Mouse (Mus musculus) thymus, postnatal 4 days (tissue): Measurements from ENCODE around the gene Prpf39.

Experiments
- DNase-seq: peaks from one replicate; pipeline ENCODE4 v3.0.0; 2021

Prpf39 gene

GRCm38 (mm10) chr12:65036190-65036870 lies at the start of gene Prpf39:
Gene Prpf39 (plus strand): TSS chr12:65036333.
- DNase-seq = peak; percentile 97

DNA sequence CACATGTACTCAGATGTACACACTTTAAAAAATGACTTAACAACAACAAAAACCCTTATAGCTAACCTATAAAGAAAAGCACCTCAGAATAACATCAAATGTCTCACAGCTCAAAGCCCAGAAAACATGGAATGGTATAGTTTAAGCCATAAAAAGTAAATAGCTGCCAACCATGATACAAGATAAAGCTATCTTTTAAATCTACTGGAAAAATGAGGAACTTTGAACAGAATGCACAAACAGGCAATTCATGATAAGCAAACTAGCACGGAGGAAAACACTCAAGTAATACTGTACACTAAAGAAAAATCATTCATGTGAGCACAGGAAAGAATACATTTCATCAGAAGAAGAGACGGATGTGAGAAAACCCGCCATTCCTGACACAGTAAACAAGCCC lies 28.4 kb upstream of the Prpf39 start:
- DNase-seq = no peak

DNA sequence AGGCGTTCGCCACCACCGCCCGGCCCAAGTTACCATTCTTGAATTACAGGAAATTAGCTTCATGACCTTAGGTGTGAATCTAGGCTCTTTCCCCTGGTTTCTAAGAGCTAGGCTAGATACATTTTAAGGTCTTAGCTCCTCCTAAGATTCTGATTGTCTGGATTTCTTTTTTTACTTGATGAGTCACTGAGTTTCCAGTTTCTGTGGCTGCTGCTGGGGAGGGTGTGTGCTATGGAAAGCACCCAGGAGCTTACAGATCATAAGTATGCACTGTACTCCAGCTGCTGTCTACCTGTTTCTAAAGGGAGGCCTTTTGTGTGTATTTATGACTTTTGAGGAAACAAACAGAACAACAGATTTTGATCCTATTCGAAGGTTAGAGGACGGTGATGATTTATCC lies 13.3 kb upstream of the Prpf39 start:
- no peak for DNase-seq

DNA sequence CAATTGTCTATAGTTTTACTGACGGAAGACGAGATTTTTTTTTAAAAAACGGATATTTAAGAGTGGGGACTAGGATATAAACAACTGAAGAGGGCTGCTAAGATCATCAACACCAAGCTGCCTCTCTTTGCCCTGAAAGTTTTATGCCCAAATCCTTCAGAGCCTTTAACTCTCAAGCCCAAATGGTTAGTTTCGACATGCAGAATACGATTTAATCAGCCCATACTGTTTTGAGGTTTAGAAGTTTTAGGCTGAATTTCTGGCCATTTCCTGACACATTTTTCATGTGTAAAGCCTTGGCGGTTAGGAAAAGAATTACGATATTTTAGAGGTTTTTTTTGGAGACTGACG lies 319 bp upstream of the Prpf39 start:
- DNase-seq = no peak

DNA sequence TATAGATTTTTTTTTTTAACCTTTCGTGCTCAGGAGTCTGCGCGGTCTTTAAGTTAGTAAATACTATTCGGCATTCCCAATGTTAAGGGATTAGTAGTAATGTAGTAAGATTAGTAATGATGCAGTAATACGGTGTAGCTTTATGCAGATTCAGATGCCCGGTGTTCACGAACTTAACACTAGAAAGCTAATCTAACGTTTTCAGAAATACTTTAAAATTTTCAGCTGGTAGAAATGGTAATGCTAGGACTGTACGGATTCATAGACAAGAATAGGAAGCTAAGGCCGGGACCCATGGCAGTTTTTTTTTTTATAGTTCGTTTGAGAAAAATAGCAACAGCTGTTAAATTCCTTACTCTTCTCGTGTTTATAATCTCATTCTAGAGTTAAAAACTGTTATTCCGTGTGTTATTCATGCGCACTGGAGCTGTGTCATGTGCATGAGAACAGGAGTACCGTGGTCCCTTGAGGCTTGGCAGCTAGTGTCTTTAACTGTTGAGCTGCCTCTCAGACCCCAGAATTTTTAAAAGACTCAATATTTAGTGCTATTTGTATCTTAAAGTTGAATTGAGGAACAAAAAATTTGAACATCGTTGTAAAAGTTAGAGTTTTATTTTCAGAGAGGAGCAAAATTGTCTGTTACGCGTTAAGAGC lies 886 bp downstream of the Prpf39 start:
- DNase-seq = no peak

DNA sequence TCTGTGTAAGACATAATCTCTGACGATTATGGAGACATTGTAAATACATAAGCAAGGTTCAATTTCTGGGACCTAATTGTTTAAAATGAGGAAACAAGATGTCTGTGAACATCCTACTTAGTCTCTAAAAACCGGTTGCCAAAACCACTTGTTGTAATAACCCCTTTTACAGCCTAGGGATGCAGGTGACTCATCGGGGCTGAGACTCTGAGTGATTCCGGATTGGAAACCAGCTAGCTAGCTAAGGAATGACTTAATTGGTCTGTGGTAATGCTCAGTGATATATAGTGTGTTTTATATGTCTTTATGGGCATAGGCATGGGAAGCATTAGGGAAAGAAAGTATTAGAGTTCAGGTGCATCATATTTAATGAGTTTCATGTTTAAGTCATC lies 1.4 kb downstream of the Prpf39 start:
- no peak for DNase-seq

DNA sequence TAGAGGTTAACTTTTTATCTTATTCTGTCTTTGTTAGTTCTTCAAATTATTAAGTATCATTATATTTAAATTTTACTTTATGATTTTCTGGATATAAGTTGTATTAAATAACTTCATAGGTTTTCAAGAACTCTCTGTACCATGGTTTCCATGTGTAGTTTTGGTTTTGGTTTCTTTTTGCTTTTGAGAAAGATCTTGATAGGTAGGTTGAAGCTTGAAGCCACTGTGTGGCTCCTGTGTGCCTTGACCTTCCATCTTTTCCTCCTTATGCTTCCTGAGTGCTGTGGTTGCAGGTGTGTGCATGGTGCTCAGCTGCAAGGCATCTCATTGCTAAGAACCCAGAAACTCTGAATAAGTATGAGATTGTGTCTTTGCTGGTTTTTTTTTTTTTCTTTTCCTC lies 12.7 kb downstream of the Prpf39 start:
- DNase-seq = no peak

- no peak for DNase-seq
Observed at GRCm38 (mm10) chr12:65058203-65058602, 22.1 kb downstream of the Prpf39 start.

- no peak for DNase-seq
Observed at GRCm38 (mm10) chr12:65061082-65061481, 24.9 kb downstream of the Prpf39 start.

DNA sequence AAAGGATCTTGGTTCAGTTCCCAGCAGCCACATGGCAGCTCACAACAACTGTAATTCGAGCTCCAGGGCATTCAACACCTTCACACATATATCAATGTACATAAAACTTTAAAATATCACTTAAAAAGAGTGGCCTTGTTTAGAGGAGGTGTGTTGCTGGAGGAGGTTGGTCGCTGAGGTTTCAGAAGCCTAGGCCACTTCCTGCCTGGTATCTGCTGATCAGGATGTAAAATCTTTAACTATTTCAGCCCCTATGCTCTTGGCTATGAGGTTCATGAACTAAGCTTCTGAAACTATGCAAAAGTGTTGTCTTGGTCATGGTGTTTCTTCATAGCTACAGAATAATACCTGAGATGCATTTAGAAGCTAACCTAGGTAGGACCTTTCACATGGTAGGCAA lies 29.1 kb downstream of the Prpf39 start:
- peak; percentile 17 for DNase-seq

GRCm38 (mm10) chr12:65066234-65066633 lies 30.1 kb downstream of the Prpf39 start:
- DNase-seq = no peak

DNA sequence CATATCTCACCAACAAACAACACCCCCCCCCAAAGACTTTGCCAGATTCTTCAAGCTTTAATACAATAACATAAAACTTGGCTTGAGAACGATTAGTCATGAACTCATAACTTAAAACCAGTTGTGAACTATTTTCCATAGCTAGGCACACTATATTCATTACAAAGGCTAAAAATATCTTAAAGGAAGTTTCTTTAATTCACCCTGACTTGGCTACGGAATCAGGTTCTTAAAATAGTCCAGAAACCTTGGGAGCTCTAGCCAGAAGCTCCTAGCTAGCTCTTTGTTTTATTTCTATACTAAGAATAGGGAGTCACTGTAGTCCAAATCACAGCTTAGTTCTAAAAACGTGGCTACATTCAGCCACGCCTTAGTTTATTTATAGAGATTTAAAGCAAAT lies 32.3 kb downstream of the Prpf39 start:
- no peak for DNase-seq

DNA sequence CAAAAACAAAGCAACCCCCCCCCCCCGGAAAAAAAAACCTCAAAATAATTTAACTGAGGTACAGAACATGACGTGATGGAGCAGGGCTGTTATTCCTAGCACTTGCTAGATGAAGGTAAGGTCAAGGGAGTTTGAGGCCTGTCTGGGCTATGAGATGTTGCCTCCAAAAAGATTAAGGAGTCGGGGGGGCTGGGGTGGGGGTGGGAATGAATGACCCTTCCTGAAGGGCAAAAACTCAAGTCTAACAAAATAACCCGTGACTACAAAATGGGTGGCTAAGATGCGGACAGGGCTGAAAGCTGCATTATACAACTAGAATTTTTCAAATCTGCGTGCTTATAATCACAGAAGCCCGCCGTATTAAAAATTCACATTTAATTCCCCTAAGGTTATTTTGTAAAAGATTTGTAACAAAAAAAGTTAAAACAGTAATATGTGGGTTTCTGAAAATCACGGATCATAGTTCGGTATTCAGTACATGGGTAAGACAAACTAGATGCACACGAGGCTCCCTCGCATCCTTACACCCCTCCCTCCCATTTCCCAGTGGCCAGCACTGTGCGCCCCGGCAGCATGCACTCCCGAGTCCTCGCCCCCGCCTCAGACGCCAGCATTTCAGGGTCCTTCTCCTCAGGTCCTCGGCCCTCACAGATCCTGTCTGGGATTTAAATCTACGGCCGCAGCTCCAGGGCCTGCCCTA lies 36.9 kb downstream of the Prpf39 start:
- no peak for DNase-seq

DNA sequence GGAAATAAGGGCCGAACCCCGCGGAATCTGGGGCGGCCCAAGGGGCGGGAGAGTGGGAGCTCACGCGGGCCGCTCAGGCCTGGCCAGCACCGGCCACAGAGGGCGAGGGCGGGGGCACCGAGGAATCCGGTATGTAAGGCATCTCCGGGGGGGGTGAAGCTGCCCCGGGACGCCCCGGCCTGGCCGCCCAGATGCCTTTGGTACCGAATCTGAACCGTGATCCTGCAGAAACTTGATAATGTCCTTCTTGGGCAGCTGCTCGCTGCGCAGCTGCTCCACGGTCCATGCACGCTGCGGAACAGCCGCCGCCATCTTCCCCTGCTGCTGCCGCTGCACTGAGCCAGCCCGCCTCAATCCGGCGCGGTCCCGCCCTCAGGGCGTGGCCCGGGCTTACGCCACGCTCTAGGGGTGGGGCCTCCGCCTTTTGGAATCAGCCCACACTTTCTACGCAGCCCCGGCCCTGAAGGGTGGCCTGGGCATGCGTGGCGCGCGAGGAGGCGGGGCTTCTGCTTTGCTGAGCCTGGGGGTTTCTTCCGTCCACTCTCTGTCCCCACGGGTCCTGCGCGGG lies 37.6 kb downstream of the Prpf39 start, which contains the start of gene Fkbp3:
Fkbp3 (minus strand) TSS at position 397 of the 568 bp plus-strand sequence.
- peak; percentile 98 for DNase-seq

- no peak for DNase-seq
Observed at GRCm38 (mm10) chr12:65074651-65075050, 38.5 kb downstream of the Prpf39 start.

DNA sequence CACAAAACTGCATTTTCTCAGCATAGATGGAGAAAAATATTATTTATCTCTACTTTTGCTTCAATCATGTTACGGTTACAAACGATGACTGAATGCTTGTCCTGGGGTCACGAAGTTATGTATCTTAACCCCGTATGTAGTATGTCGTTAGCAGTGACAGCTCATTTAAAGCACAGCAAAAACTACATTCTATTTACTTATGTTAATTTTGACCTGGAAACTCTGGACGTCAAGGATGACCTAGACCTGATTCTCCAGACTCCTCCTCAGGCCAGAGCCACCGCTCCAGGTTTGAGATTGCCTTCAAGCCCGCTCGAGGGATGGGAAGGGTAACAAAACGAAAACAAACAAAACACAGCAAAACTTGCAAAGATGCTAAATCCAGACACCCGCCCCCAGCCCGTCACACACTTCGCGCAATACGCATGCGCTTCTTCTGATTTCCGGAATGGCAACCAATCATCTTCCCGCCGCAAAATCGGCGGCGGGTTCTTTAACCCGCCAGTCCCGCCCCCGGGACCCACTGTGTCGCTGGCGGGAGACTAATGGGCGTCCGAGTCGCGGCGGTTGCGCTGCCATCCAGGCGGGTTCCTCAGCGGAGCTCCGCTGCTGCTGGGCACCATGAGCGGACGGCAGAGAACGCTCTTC lies 39.1 kb downstream of the Prpf39 start, which contains the start of gene Fancm:
Fancm (plus strand) TSS at position 519 of the 648 bp plus-strand sequence.
- peak; percentile 91 for DNase-seq

GRCm38 (mm10) chr12:65075733-65076310 lies 39.7 kb downstream of the Prpf39 start:
- DNase-seq = no peak

DNA sequence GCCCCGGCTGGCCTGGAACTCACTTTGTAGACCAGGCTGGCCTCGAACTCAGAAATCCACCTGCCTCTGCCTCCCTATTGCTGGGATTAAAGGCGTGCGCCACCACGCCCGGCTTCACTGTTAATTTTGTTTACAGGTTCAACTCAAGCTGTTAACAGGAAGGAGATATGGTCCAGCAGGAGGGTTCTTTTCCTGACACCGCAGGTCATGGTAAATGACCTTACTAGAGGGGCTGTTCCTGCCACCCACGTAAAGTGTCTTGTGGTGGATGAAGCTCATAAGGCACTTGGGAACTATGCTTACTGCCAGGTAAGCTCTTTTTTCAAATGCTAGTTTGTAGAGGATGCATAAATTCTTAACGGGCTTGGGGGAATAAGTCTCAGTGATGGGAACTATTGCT lies 40.8 kb downstream of the Prpf39 start:
- DNase-seq = no peak

- DNase-seq = no peak
Observed at GRCm38 (mm10) chr12:65108746-65109145, 72.6 kb downstream of the Prpf39 start.

DNA sequence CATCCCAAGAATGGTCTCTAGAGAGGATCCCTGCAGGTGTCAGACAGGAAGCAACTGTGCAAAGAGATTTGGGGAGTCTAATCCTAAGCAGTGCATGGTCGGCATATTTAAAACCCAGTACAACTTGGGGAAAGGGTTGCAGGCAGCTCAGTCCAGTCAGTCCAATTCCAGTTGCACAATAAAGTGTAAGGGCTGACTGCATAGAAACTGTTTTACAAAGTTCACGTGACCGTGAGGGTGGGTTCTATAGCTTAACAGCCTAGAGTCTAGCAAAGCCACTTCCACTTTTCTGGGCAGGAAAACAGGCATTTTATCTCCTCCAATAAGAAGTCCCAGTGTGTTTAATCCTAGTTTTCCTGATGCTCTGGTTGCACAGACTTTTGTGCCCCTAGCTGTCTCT lies 75.4 kb downstream of the Prpf39 start:
- no peak for DNase-seq

DNA sequence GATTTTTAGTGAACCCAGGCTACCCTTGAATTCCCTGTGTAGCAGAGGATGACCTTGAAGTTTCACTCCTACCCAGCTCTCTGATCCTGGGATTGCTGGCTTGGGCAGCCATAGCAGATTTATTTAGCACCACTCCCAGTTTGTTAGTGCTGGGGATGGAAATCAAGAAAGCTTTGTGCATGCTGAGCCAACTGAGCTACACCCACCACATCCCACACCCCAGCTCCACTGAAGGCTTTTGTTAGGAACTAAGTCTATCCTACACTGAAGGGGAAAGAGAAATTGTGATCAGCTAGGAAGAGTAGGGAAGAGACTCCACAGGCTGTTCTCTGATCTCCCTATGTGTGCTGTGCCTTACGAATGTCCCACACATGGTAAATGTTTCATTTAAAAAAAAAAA lies 76.7 kb downstream of the Prpf39 start:
- no peak for DNase-seq
